Mouse (Mus musculus) mesoderm, embryonic 11.5 days (tissue): ENCODE measurements at regions not wholly inside any gene's neighbourhood (a gene's known extent, or its start where the extent isn't known, plus 50 kb on each side); places are given as distances from the start of the nearest gene placed in this dataset.
A peak's percentile ranks its signal among the peaks of the same experiment; 100 is the strongest.

Experiments used
- DNase-seq: peaks from one replicate; pipeline ENCODE4 v3.0.0-alpha.2; 2012; ENCODE audit warnings: low read depth, low spot score

DNA sequence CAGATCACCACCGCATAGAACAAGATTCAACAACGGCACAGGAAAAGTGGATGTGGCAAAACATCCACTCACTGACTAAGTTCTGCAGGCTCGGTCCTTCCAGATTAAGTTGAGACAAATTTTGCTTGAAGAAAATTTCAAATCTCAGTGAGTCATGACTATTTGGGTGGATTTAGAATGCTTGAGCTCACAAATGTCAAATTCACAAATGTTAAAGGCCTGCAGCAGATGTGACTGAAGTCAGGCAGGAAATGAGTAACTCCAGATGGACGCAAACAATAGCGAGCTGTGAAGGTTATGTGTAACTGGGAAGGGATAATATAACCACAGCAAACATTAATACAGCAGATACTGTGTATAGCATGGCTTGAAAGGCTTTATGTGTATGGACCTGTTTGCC, 198.5 kb upstream of the Zbtb20 start:
- peak; percentile 4 for DNase-seq

GRCm38 (mm10) chr16:42676406-42677075, 199.1 kb upstream of the Zbtb20 start:
- DNase-seq, result no peak

- no peak for DNase-seq
Measured at GRCm38 (mm10) chr16:42675031-42675430, 200.7 kb upstream of the Zbtb20 start.

- peak; percentile 18 for DNase-seq
Measured at GRCm38 (mm10) chr16:42666601-42667000, 209.1 kb upstream of the Zbtb20 start.

GRCm38 (mm10) chr16:42651904-42652732, 223.6 kb upstream of the Zbtb20 start:
- DNase-seq, result no peak

DNA sequence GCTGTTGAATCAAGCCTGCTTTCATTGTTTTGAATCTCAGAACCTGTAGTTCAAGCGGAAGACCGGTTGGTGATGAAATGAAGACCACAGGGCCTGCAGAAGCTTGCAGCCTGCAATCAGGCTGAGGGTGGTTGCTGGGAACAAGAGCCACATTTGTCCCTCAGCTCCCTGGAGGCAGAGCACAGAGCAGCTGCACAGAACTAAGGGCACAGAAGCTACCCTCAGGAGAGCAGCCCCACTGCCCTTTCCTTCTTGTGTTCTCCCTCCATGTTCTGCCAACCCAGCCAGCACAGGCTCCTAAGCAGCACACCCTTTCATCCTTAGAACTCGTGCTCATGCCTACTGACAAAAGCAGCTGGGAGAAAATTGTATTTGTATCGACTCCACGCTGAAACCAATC, 225.9 kb upstream of the Zbtb20 start:
- DNase-seq, result no peak

GRCm38 (mm10) chr16:42648531-42649142, 227.0 kb upstream of the Zbtb20 start:
- no peak for DNase-seq

DNA sequence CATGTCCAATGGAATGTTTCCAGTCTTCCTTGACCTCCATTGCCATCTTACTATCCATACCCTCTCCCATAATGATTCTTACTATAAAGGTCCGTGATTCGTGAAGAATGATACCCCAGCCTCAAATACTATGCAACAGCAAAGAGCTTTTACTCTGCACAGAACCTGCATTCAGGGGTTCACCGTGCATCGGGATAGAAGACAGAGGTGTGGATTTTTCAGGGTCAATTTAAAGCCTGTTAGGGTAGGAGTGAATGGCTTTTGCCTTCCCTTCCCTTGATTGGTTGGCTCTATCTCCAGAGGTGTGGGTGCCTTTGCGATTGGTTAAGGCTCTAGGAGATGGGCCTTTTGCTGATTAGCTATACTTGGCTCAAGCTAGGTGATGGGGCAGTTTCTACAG, 227.9 kb upstream of the Zbtb20 start:
- no peak for DNase-seq

DNA sequence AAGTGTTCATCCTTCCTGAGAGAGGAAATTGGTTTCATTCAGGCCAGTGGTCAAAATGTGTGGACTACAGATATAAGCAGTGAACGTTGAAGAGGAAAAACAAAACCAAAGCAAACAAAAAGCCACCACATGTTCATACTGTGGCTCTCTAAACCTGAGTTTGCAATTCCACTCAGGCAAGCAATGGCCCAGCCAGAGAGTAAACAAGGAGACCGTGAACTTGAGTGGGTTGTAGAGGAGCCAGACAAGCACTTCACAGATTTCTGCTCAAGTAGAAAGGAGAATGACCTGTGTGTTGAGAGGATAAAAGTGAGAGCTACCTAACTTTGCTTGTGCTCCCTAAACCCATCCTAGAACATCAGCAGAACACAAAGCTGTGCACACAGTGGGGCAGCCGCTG, 239.9 kb upstream of the Zbtb20 start:
- no peak for DNase-seq

- no peak for DNase-seq
Measured at GRCm38 (mm10) chr16:42627675-42628074, 248.0 kb upstream of the Zbtb20 start.

- no peak for DNase-seq
Measured at GRCm38 (mm10) chr16:42615920-42616319, 259.8 kb upstream of the Zbtb20 start.

- no peak for DNase-seq
Measured at GRCm38 (mm10) chr16:42612011-42612410, 263.7 kb upstream of the Zbtb20 start.

GRCm38 (mm10) chr16:42608336-42608735, 267.3 kb upstream of the Zbtb20 start:
- no peak for DNase-seq

GRCm38 (mm10) chr16:42592321-42592720, 251.9 kb upstream of the Gap43 start:
- no peak for DNase-seq

GRCm38 (mm10) chr16:42591530-42591929, 251.1 kb upstream of the Gap43 start:
- DNase-seq, result no peak

DNA sequence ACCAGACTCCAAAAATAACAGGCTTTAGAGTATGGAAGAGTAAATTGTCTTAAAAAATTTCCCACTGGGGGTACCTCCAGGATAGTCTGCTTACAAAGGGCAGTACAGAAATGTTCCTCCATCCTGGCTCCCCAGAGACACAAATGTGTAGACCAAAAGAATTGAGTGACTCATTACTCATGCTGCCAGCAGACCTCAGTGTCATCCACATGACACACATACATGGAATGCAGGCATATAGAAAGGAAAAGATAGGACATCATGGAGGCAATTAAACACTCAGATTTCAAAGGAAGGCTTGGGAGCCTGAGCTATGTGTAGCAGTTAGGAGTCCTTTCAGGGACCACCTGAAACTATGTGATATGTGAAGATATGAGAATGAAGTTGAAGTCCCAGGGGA, 245.7 kb upstream of the Gap43 start:
- no peak for DNase-seq

DNA sequence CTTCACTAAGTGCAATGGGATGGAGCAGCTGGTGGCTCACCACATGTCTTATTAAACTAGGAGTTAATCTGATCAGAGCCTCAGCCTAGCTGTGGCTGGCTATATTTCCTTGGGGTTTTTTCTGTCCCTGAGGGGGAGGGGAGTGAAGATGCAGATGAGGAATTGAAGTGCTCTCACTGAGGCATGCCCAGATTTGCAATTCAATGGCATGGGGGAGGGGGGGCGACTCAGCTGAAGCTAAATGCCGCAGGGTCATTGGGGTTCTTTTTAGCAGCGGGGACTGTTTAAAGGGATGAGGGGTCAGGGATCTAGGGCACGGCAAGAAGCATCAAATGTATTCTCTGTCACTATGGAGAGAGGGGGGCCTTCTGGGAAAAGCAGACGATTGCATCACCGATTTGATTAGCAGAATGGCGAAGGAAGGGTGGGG, 235.1 kb upstream of the Gap43 start:
- DNase-seq, result peak; percentile 89

DNA sequence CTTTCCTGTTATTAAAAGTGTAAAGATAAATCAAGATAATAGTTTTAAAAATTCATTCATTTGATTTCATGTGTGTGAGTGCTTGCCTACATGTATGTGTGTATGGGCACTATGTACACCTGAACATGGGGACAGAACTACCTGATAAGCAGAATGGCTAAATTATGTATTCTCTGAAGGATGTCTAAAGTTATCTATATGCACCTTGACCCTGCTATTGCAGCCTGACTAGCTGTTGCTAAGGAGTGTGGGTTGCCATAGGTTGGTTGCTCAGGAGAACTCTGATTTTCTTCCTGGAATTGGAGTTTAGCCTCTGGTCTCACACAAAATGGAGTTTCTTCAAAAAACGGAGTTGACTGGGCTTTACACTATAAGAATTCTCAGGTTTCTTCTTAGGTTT, 234.5 kb upstream of the Gap43 start:
- no peak for DNase-seq

DNA sequence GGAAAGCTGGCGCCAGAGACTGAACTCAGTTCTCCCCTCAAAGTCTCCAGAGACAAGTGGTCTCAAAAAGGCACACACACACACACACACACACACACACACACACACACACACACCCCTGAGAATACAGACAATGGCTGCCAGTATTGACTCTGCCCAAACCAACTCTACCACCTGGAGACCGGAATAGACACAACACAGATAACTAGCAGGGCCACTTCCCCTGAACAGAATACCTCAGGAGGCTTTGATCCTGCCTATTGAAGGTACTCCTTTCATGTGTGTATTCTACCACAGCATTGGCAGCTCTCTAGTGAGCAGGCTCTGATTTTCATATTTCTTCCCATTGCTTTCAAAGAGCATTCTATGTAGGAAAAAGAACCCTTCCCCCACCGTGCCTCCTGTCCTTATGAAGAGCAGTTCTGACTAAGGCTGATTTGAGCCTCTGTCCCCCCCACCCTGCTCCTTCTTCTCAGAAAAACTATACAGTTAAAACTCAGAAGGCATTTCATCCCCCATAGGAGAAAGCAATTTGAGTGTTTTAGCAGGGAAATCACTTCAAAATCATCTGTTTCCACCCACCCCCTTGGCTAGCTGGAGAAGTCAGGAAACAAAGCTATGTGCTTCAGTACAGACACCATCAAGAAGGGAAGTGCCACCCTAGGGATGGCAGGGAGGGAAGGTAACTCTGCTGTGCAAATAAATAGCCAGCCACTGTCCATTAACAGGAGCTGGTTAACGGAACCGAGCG, 230.0 kb upstream of the Gap43 start:
- DNase-seq, result no peak

DNA sequence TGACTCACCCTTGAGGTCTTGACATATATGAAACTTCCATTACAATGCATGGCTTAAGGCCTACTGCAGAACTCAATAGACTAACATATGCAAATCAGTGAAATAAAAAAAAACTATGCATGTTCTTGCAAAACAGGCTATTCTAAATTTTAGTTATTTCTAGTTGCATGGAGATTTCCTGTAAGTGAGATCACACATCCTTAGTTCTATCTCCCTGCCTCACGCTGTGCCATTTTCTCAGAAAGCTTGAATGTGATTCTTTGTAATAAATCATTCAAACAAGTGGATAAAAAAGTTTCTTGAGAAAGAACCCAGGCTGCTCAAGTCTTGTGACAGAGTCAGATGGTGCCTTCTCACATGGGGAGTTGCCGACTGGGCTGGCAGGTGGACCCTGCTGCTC, 228.9 kb upstream of the Gap43 start:
- no peak for DNase-seq

GRCm38 (mm10) chr16:42549591-42549990, 209.1 kb upstream of the Gap43 start:
- DNase-seq, result peak; percentile 6
